Mouse (Mus musculus): ENCODE data around the gene Cav2.

DNA sequence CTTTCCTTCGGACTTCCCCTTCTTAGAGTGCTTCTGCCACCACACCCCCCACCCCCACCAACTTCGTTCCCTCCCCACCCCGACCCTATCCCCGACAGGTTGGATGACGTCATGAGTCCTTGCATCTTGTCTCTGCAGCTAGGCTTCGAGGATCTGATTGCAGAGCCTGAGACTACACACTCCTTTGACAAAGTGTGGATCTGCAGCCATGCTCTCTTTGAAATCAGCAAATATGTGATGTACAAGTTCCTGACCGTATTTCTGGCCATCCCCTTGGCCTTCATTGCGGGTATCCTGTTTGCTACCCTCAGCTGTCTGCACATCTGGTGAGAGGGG, 740 bp downstream of the Cav2 start:
- TF ChIP-seq CTCF (IDR thresholded peaks at IDR 0.05; ENCODE audit: low read depth, low read length) (no peak), POLR2A (IDR thresholded peaks at IDR 0.05; ENCODE audit: insufficient read depth, low read length) (no peak), EP300 (IDR thresholded peaks at IDR 0.05; ENCODE audit: insufficient read depth, low read depth, low read length) (no peak)
